Mouse (Mus musculus) myocyte (in vitro differentiated cells): ENCODE measurements around the gene Birc6. TPM values are rescaled to one million over a fixed set of nuclear protein-coding genes. Genes with fewer than 3 reads are reported as not detected.

Source experiments
- H3K27me3 ChIP-seq: one replicate; pipeline ENCODE4 v1.6.1; 2011; ENCODE audit not compliant: control insufficient read depth, insufficient read depth, insufficient read length
- H3K36me3 ChIP-seq: one replicate; pipeline ENCODE4 v1.6.1; 2011; ENCODE audit not compliant: control insufficient read depth, insufficient read depth
- H3K4me2 ChIP-seq: one replicate; pipeline ENCODE4 v1.6.1; 2011; ENCODE audit warnings: low read depth, control low read depth
- H3K4me3 ChIP-seq: one replicate; pipeline ENCODE4 v1.5.1; 2011; ENCODE audit warnings: mild to moderate bottlenecking, control low read depth, moderate library complexity
- H3K79me2 ChIP-seq: one replicate; pipeline ENCODE4 v1.6.1; 2011; ENCODE audit not compliant: control insufficient read depth, insufficient read depth
- H3ac ChIP-seq: one replicate; pipeline ENCODE4 v1.6.1; 2011; ENCODE audit not compliant: control insufficient read depth, insufficient read length
- CEBPB ChIP-seq: IDR thresholded peaks from 2 replicates; pipeline ENCODE4 v1.6.1; 2011; ENCODE audit warnings: mild to moderate bottlenecking, moderate library complexity; ENCODE audit not compliant: poor library complexity, insufficient read depth, severe bottlenecking
- E2F4 ChIP-seq: IDR thresholded peaks from one replicate; pipeline ENCODE4 v1.6.1; 2011; ENCODE audit warnings: mild to moderate bottlenecking, control low read depth, moderate library complexity; ENCODE audit not compliant: insufficient read depth
- MAX ChIP-seq: IDR thresholded peaks from one replicate; pipeline ENCODE4 v1.6.1; 2011; ENCODE audit warnings: low read depth, mild to moderate bottlenecking, control low read depth
- MYOD1 ChIP-seq, 3 experiments: IDR thresholded peaks; one replicate each; pipeline ENCODE4 v1.6.1; 2011; ENCODE audit warnings: control low read depth in 2 of 3, low read depth in 2 of 3, mild to moderate bottlenecking in 2 of 3, moderate library complexity in 1 of 3; ENCODE audit not compliant: insufficient read length in 2 of 3, control insufficient read depth in 1 of 3
- MYOG ChIP-seq, 3 experiments: IDR thresholded peaks; one replicate each; pipeline ENCODE4 v1.6.1; 2011; ENCODE audit warnings: control low read depth in 2 of 3, low read depth in 2 of 3, mild to moderate bottlenecking in 2 of 3; ENCODE audit not compliant: insufficient read length in 2 of 3, control insufficient read depth in 1 of 3, insufficient read depth in 1 of 3
- POLR2A ChIP-seq: IDR thresholded peaks from one replicate; pipeline ENCODE4 v1.6.1; 2011; ENCODE audit warnings: low read depth, mild to moderate bottlenecking, control low read depth, moderate library complexity; ENCODE audit not compliant: insufficient read length
- POLR2AphosphoS2 ChIP-seq: IDR thresholded peaks from one replicate; pipeline ENCODE4 v1.6.1; 2011; ENCODE audit warnings: low read depth, control low read depth; ENCODE audit not compliant: insufficient read length
- REST ChIP-seq: IDR thresholded peaks from one replicate; pipeline ENCODE4 v1.6.1; 2011; ENCODE audit warnings: mild to moderate bottlenecking, control low read depth, moderate library complexity; ENCODE audit not compliant: insufficient read depth, insufficient read length
- SRF ChIP-seq: IDR thresholded peaks from one replicate; pipeline ENCODE4 v1.6.1; 2011; ENCODE audit warnings: low read depth; ENCODE audit not compliant: control insufficient read depth, insufficient read length
- TCF12 ChIP-seq: IDR thresholded peaks from one replicate; pipeline ENCODE4 v1.6.1; 2011; ENCODE audit warnings: mild to moderate bottlenecking, control low read depth; ENCODE audit not compliant: poor library complexity, insufficient read depth, severe bottlenecking
- TCF3 ChIP-seq: IDR thresholded peaks from one replicate; pipeline ENCODE4 v1.6.1; 2011; ENCODE audit warnings: low read depth, control low read depth; ENCODE audit not compliant: insufficient read length
- USF1 ChIP-seq: IDR thresholded peaks from one replicate; pipeline ENCODE4 v1.6.1; 2011; ENCODE audit warnings: low read depth, mild to moderate bottlenecking, control low read depth, moderate library complexity
- polyA plus RNA-seq: library from polyadenylated mRNA; unstranded; fragments of >200 nt; fragmentation: generic; extraction: Trizol; gene quantifications from one replicate; pipeline ENCODE4 v1.2.1, GENCODE M21; 2012; ENCODE audit warnings: missing spikeins

Birc6 gene
- polyA plus RNA-seq, 1 experiment: 20.1 TPM

GRCm38 (mm10) chr17:74491565-74491964, 36.5 kb upstream of the Birc6 start:
- no peak for TF ChIP-seq TCF12
- no peak for TF ChIP-seq REST
- TF ChIP-seq E2F4: no peak
- TF ChIP-seq USF1: no peak
- TF ChIP-seq SRF: no peak
- TF ChIP-seq POLR2AphosphoS2: no peak
- no peak for TF ChIP-seq MAX
- TF ChIP-seq CEBPB: no peak
- TF ChIP-seq MYOD1 (IDR thresholded peaks at IDR 0.05; ENCODE audit: control insufficient read depth in 1 of 3, insufficient read length in 2 of 3, low read depth in 2 of 3): no peak
- Histone ChIP-seq H3K4me3 (no peak overlapping the region), H3K4me2 (no peak overlapping the region), H3ac (no peak overlapping the region), H3K36me3 (peaks cover 31% of the 10 kb centered on the region), H3K27me3 (no peaks in the 10 kb centered on the region), H3K79me2 (peaks cover 21% of the 10 kb centered on the region)

GRCm38 (mm10) chr17:74500204-74500603, 27.9 kb upstream of the Birc6 start:
- Histone ChIP-seq H3K79me2 (no peaks in the 10 kb centered on the region), H3ac (no peak overlapping the region), H3K4me2 (no peak overlapping the region), H3K36me3 (peaks cover 37% of the 10 kb centered on the region), H3K4me3 (no peak overlapping the region), H3K27me3 (no peaks in the 10 kb centered on the region)
- peak in 2 of 3 experiments; percentile 54 to 58 for TF ChIP-seq MYOD1 (IDR thresholded peaks at IDR 0.05; ENCODE audit: control insufficient read depth in 1 of 3, insufficient read length in 2 of 3, low read depth in 2 of 3)
- TF ChIP-seq MYOG (IDR thresholded peaks at IDR 0.05; ENCODE audit: control insufficient read depth in 1 of 3, insufficient read depth in 1 of 3, insufficient read length in 2 of 3, low read depth in 2 of 3): peak in 2 of 3 experiments; percentile 22 to 61
- no peak for TF ChIP-seq TCF12
- no peak for TF ChIP-seq POLR2AphosphoS2

- Histone ChIP-seq H3K27me3 (no peaks in the 10 kb centered on the region), H3K79me2 (no peaks in the 10 kb centered on the region), H3K4me2 (no peak overlapping the region), H3K36me3 (peaks cover 30% of the 10 kb centered on the region), H3ac (no peak overlapping the region), H3K4me3 (no peak overlapping the region)
- TF ChIP-seq REST: no peak
These were observed 27.0 kb upstream of the Birc6 start for GRCm38 (mm10) chr17:74501085-74501484.

- Histone ChIP-seq H3K36me3 (no peaks in the 10 kb centered on the region), H3K27me3 (no peaks in the 10 kb centered on the region), H3K79me2 (no peaks in the 10 kb centered on the region), H3K4me3 (no peak overlapping the region), H3K4me2 (no peak overlapping the region), H3ac (no peak overlapping the region)
- TF ChIP-seq REST: no peak
- no peak for TF ChIP-seq POLR2A
- no peak for TF ChIP-seq TCF12
- no peak for TF ChIP-seq CEBPB
- no peak for TF ChIP-seq SRF
- no peak for TF ChIP-seq MYOD1 (IDR thresholded peaks at IDR 0.05; ENCODE audit: control insufficient read depth in 1 of 3, insufficient read length in 2 of 3, low read depth in 2 of 3)
- TF ChIP-seq POLR2AphosphoS2: no peak
- no peak for TF ChIP-seq TCF3
- TF ChIP-seq E2F4: no peak
- no peak for TF ChIP-seq MAX
- no peak for TF ChIP-seq USF1
- no peak for TF ChIP-seq MYOG (IDR thresholded peaks at IDR 0.05; ENCODE audit: control insufficient read depth in 1 of 3, insufficient read depth in 1 of 3, insufficient read length in 2 of 3, low read depth in 2 of 3)
These were observed 20.2 kb upstream of the Birc6 start for GRCm38 (mm10) chr17:74507934-74508333.

- Histone ChIP-seq H3K4me3 (no peak overlapping the region), H3K4me2 (no peak overlapping the region), H3ac (no peak overlapping the region), H3K79me2 (no peaks in the 10 kb centered on the region), H3K27me3 (no peaks in the 10 kb centered on the region), H3K36me3 (no peaks in the 10 kb centered on the region)
- no peak for TF ChIP-seq REST
- TF ChIP-seq POLR2A: no peak
- TF ChIP-seq MAX: no peak
- no peak for TF ChIP-seq USF1
- TF ChIP-seq MYOG (IDR thresholded peaks at IDR 0.05; ENCODE audit: control insufficient read depth in 1 of 3, insufficient read depth in 1 of 3, insufficient read length in 2 of 3, low read depth in 2 of 3): no peak
- TF ChIP-seq MYOD1 (IDR thresholded peaks at IDR 0.05; ENCODE audit: control insufficient read depth in 1 of 3, insufficient read length in 2 of 3, low read depth in 2 of 3): no peak
- no peak for TF ChIP-seq E2F4
- no peak for TF ChIP-seq CEBPB
- no peak for TF ChIP-seq POLR2AphosphoS2
- no peak for TF ChIP-seq TCF12
- TF ChIP-seq TCF3: no peak
- TF ChIP-seq SRF: no peak
These were observed 19.5 kb upstream of the Birc6 start for GRCm38 (mm10) chr17:74508600-74508999.
